Mouse (Mus musculus): ENCODE measurements at regions not wholly inside any gene's neighbourhood (a gene's known extent, or its start where the extent isn't known, plus 50 kb on each side); places are given as distances from the start of the nearest gene placed in this dataset.

DNA sequence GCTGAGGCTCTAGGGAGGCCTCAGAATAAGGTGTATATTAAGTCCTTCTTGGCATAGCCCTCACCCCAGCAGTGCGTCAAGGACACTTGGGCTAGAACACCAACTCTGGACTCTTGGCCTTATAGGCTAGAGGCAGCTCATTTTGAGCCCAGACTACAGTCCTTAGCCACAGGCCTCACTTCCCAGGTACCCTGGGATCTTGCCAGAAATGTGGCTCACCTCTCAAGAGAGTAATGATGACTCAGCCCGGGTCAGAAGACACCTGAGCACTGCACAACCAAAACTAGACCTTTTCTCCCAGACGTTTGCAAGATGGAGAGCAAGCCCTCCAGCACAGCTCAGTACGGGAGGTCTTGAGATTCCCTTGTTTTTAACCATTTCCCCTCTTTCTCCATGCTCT lies 52.9 kb upstream of the Gadd45a start:
- TF ChIP-seq EP300 (IDR thresholded peaks at IDR 0.05; ENCODE audit: low read depth) (no peak), CTCF (IDR thresholded peaks at IDR 0.05; ENCODE audit: low read depth) (no peak)

All from heart, postnatal 0 days (tissue).